Mouse (Mus musculus) ZHBTc4 (cell line): Measurements from ENCODE around the gene Dnajc11.

Experiments
- DNase-seq: peaks from one replicate; pipeline ENCODE4 v3.0.0-alpha.2; 2011; ENCODE audit warnings: low read depth, low spot score

Gene Dnajc11

DNA sequence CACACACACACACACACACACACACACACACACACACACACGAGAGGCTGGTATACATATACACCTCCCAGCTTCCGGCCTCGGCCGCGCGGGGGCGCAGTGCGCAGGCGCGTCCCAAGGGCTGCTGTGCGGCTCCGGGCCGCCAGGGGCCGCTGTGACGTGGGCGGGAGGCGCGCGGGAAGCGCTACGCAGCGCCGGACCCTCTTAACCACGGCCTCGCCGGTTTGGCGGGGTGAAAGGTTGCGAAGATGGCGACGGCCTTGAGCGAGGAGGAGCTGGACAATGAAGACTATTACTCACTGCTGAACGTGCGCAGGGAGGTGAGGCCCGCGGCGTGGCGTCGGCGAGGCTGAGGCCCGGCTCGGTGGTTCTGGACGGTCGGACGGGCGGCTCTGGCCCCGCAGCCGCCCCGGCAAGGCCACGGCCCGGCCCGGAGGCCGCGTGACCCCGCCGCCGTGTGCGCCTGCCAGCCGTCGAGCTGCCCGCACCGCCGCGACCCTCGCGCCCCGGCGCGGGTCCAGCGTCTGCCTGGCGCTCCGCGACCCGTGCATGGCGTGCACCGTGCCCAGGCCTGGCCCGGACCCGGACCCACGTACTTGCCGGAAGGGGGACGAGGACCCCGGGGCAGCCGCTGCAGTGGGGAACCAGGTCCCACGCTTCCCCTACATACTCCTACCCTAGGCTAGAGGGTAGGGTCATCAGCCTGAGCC lies at the start of gene Dnajc11:
Gene Dnajc11, plus strand, starts transcription at position 187 of the 710 bp plus-strand sequence.
- peak; percentile 94 for DNase-seq

DNA sequence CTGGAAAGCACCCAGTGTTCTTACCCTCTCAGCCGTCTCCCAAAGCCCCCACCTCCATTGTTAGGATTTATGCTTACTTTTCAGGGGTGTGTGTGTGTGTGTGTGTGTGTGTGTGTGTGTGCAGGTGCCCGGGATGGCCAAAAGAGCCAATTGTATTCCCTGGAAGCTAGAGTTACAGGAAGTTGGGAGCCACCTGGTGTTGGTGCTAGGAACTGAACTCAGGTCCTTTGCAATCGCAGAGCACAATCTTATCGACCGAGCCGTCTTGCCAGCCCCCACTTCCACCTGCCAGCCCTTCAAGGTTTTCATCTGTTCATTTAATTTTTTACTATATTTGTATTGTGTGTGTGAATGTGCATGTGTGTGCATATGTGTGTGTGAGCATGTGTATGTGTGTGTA lies 40.2 kb upstream of the Dnajc11 start:
- DNase-seq: peak; percentile 72

DNA sequence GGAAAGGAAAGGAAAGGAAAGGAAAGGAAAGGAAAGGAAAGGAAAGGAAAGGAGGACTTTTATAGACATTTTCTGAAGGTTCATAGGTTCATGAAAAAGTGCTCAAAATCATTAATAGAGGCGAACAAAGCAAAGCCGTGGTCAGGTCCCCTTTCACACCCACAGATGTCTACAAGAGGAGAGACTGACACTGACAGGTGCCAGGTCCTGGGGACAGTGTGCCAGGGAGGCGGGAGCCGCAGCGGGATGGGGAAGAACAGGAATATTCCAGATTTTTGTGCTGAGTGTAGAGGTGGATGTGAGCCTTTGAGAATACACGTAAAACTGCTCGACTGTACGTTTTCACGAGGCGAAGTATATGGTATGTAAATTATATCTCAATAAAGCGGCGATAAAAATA lies 38.6 kb upstream of the Dnajc11 start:
- no peak for DNase-seq

DNA sequence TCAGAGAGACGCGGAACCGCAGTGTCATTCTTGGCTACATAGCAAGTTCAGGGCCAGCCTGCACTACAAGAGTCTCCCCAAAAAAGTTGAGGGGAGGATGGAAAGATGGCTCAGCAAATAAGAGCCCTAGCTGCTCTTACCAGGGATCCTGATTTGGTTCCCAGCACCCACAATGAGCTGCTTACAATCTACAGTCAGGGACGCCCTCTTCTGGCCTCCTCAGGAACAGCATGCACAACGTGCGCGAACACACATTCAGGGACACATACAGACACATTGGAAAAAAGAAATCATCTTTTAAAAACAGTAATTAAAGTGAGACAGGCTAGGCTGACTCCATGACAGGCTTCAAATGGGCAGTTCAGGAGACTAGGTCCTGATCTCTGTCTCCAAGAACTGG lies 37.9 kb upstream of the Dnajc11 start:
- DNase-seq: peak; percentile 69

DNA sequence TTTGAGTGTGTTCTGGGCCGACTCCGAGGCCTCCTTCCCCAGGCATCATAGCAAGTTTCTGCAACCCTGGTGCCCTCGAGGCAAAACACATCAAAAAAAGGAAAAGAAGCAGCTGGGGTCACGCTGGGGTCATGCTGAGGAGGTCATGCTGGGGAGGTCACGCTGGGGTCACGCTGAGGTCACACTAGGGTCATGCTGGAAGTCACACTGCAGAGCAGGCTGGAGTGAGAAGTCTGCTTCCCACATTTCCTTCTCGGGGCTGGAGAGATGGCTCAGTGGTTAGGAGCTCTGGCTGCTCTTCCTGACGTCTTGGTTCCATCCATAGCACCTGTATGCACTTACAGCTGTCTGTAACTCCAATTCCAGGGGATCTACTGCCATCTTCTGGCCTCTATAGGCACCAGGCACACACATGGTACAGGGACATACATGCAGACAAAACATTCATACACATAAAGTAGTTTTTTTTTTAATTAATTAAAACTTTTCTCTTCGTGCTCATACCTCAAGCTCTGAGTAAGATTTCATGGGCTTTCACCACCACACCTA lies 36.3 kb upstream of the Dnajc11 start:
- DNase-seq: peak; percentile 54

DNA sequence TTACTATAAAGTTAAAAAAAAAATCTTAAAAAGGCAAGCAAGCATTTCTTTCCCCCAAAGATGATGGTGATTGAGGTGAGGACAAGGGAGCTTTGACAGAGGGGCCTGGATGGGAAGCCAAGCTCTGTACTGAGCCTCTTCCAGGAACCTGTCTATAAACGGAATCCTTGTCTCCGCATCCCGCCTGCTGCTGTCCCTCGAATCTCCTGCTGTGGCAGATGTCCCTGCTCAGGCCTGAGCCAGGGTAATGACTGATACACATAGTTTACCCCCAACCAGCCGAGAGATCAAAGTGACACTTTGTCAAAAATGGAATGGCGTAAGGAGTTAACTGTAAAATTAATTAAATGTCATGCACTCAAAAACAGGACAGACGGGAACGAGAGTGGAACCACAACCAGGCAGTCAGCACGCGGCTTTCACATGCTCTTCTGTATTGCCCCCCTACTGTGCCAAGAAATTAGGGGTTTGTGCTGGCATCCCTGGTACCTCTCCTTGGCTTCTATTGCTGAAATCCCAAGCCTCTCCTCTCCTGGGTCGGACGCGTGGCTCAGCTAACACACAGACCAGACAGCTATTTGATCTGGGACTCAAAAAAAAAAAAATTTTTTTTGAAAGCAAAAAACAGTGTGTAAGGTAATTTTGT lies 34.8 kb upstream of the Dnajc11 start:
- no peak for DNase-seq

DNA sequence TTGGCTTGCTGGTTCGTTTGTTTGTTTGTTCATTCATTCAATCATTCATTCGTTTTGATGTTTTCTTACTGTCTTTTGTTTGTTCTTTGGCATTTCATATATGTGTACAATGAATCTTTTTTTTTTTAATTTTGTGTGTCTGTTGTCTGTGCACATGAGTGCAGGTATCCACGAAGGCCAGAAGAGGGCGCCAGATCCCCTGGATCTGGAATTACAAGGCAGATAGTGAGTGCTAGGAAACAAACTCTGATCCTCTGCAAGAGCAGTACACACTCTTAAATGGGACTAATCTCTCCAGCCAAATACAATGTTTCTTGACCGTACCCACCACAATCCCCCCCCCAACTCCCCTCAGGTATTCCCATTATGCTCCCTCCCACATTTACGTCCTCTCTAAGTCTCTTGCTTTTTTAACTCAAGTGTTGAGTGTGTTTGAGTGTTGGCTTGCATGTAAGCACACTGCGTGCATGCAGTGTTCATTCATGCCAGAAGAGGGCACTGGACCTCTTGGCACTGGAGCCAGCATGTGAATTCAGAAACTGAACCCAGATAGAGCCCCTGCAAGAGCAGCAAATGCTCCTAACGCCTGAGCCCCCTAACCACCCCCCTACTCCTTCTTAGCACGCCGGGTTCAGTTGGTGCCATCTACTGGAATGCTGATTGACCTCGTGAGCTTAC lies 33.6 kb upstream of the Dnajc11 start:
- peak; percentile 88 for DNase-seq

DNA sequence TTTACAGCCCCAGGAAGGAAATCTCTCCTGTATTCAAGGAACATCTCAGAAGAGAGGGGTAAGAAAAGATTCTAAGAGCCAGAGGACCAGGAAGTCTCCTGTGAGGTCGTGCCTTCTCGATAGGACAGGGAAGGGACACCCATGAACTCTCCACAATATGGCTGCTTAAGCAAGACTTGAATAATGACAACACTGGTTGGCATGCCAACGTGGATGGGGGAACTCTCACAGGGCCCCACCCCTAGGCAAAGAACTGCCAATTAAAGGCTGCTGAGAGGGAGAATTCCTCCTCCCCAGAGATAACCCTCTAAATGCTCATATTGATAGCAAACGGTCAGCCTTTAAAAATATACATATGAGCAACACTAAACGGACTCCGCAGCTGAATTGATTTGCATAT lies 32.8 kb upstream of the Dnajc11 start:
- DNase-seq: no peak

DNA sequence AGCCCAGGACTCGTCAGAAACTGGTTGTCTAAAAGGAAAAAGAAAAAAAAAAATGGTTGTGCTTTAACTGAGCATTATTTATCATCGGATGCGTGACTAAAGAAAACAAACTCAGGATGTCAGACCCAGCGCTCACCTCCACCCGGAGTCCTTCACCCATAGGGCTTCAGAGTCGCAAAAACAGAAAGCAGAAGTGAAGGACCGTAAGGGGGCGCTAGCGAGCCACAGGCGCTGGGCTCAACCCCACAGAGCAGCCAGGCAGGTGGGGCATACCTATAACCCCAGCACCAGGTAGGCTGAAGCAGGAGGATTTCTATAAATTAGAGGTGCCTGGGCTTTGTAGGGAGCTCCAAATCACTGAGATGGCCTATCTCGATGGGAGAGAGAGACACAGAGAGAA lies 32.1 kb upstream of the Dnajc11 start:
- peak; percentile 78 for DNase-seq

DNA sequence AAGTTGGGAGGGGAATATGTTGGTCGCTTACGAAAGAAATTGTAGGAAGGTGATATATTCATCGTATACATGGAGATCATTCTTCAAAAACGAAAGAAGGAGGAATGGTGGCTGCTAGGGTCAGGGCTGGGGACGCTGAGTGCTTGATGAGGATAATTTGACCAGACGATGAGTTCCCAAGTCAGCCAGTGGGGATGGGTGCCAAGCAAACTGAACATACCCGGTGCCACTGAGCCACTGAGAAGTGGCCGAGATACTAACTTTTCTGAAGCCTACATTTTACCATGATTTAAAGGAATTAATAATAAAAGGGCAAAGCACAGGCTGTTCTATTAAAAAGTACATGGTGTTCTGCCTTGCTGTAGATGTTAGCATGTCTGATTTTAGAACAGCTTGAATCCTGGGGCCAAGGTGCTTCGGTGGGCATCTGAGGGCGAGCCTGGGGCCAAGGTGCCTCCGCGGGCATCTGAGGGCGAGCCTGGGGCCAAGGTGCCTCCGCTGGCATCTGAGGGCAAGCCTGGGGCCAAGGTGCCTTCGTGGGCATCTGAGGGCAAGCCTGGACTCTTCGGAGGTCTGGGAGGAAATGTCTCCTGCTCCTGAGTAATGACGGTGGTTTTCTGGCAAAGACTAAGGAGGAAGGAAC lies 31.3 kb upstream of the Dnajc11 start:
- DNase-seq: no peak

DNA sequence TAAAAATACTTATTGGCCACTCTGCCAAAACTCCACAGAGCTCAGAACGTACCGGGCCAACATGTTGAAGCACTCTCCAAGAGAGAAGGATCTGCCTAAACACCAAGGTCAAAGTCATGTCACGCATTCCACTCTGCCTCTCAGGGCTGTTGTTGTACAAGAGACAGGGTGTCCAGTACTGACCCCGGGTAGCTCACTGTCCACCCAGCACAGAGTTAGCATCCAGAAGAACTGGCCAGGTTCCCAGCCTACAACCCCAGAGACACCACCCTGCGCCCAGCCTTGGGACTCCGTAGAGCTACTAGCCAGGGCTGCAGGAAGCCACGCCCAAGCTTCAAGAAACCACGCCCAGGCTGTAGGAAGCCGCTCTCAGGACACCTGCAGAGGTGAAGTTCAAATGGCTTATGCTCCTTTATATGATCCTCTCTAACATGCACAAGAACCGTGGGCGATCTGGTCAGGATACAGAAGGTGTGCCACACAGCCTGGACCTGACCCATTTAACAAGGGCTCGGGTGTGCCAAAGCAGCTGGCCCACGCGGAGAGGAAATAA lies 30.7 kb upstream of the Dnajc11 start:
- DNase-seq: peak; percentile 79

DNA sequence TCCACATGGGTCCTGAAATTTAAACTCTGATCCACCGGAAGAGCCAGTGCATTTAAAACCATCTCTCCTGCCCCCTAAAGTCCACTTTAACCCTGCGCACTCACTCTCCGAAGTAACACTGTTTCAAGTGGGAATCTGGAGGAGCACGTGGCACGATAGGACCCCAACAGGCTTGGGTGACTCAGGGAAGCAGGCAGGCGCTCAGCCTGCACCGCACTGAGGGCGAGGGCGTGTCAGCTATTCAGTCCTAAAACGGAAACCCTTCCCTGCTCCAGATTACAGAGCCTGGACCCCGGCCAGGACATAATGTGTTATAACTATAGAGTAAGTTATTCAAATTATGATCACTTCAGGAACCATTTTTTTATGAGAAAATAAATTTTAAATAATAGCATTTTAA lies 29.4 kb upstream of the Dnajc11 start:
- no peak for DNase-seq

DNA sequence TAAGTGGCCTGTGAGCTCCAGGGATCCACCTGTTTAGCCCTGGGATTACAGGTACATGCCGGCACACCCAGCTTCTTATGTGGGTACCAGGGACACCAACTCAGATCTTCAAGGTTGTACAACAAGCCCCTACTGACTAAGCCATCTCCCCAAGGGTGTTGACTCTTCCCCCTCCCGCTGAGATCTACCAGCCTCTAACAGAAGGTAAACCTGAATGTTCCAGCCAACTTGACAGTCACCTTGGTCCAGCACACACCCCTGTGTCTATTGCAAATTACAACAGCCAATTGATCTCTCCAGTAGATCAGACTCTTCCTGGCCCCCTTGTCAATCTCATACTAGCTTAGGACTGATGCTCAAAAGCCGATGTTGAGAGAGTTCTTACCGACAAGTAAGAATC lies 27.9 kb upstream of the Dnajc11 start:
- peak; percentile 70 for DNase-seq

DNA sequence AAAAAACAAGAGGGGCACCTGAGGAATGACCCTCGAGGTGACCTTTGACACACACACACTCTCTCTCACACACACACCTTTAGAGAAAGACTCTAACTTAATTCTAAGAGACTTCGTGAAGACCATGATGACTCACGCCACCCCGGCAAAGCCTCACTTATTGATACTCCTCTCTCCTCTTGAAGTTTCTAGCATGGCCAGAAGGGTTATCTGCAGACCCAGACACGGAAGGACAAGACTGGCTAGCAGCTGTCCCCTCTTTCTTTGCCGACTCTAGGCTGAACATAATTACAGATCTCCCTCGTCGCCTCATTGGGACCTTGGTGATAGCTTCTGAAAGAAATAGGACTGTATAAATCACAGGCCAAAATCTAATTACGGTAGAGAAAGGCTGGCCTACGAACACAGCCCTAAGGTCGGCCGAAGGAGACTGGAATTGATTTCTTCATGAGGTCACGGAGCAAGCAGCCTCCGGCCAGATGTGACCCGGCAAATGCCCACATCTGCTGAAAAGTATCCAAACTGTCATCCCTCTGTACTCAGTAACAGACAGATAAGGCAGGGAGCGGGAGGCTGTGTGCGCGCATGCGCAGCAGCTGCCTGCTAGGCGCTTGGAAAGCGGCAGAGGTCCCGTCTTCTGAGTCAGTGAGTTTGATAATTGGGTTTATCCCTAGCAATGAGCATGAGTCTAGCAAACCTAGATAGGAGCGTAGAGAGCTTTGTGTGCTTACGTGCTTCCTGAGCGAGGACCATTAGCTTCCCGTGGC lies 25.7 kb upstream of the Dnajc11 start:
- DNase-seq: peak; percentile 56

DNA sequence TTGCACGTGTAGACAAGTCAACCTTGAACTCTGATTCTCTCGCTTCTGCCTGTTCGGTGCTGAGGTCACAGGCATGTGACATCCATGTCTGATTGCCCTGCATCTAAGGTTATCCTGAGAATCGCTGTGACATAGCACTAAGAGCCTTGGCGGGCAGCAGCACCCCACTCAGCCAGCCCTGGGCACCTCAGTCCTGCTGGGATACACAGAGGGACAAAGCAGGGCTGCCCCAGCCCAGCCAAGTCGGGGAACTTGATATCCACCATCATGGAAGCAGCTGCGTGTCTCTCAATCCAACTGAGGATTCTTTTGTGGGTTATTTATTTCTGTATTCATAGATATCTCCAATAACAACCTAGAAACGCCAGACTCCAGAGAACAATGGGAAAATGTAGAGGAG lies 24.7 kb upstream of the Dnajc11 start:
- DNase-seq: no peak

DNA sequence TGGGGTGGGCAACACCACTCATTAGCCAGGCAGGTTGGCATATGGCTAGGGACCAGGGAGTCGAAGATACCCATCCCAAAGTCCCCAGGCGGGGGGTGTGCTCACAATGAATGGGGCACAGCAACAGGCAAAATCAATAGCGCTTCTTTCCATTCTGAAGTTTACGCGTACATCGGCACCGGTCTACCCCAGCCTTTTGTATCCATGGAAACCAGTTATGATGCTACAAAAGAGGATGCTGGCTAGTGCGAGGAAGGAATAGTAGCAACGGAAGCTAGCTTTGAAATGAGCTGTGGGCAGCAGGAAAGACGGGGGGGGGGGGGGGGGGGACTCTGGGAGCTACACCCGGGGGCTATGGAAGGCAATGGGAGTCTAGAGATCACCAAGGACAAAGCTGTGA lies 17.2 kb upstream of the Dnajc11 start:
- no peak for DNase-seq

DNA sequence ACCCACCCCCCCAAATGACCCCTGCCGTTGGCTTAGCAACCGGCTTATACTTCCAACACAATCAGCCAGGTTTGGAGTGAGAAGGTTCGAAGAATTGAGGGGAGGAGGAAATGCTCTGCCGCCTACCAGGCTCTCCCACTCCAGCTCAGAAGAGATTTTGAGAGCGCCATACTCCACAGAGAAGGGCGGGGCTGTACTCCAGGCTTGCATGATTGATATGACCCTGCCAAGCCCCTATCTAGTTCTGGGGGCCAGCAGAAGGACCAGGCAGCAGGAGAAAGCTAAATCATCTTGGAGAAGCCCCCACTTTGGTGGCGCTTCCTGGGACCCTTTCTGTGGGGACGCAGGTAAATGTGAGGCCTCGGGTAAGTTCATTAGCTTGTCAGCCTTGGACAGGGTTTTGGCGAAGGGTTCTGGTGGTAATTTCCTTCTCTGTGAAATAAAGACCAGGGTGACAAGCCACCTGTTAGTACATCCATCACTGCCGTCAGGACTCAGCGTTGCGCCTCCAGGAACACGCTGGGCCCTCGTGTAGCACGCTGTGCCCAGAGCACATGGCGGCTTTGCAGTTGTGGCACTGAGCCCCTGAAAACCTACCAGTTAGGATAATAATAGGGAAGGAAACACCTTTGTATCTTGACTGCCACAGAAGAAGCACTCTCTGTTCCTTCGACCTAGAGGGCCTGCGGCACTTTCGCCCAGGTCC lies 14.2 kb upstream of the Dnajc11 start:
- no peak for DNase-seq

DNA sequence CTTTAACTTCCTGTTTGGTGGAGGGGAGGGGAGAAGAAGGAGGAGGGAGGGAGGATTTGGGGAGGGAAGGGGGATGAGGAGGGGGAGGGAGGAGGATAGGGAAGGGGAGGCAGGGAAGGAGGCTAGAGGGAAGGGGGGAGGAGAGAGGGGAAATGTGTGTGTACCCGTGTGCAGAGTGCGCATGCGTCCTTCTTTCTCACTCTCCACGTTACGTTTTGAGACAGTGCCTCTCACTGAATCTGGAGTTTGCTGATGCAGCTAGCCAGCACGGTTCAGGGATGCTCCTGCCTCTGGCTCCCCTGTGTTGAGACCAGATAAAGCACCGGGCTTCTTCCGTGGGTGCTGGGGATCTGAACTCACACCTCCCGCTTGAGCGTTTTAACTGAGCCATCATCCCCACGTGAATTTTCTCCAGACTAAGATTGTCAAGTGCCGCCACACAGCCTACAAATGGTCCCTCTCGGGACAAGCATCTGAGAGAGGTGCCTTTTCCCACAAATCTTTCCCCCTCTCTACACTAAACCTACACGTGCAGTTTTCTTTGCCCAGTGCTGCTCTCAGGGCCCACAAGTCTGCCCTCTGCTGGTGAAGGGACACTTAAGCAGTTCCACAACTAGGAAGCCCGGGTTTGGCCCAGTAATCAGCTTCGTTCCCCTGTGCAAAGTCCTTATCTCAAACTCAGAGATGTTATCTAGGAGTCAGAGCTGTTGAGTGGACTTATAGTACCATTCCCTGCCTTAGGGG lies 13.4 kb upstream of the Dnajc11 start:
- DNase-seq: peak; percentile 81

DNA sequence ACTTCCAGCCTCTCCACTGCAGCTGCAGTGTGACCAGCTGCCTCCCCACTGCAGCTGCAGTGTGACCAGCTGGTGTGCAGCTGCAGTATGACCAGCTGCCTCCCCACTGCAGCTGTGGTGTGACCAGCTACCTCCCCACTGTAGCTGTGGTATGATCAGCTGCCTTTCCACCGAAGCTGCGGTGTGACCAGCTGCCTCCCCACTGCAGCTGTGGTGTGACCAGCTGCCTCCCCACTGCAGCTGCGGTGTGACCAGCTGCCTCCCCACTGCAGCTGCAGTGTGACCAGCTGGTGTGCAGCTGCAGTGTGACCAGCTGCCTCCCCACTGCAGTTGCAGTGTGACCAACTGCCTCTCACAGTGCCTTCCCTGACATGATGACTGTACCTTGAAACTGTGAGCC lies 11.4 kb upstream of the Dnajc11 start:
- no peak for DNase-seq
